Mouse (Mus musculus): ENCODE measurements at regions not wholly inside any gene's neighbourhood (a gene's known extent, or its start where the extent isn't known, plus 50 kb on each side); places are given as distances from the start of the nearest gene placed in this dataset.
A peak's percentile ranks its signal among the peaks of the same experiment; 100 is the strongest.

GRCm38 (mm10) chr11:40446846-40447245, 248.2 kb downstream of the Mat2b start:
- WGBS: 78% methylated on average over 2 of the region's 2 CpGs

GRCm38 (mm10) chr11:40434002-40434401, 261.0 kb downstream of the Mat2b start:
- 89% methylated on average over 1 of the region's 1 CpGs for WGBS
- Histone ChIP-seq H3K27me3 (ENCODE audit: insufficient read depth, low read length) (no peaks in the 10 kb centered on the region), H3K9me3 (ENCODE audit: low read length) (peaks cover 4% of the 10 kb centered on the region; the same call in 1 of the 2 replicates), H3K9ac (replicated peaks; ENCODE audit: low read length) (no peak overlapping the region), H3K4me3 (ENCODE audit: low read length) (no peak overlapping the region), H3K4me1 (ENCODE audit: insufficient read depth, low read length) (no peaks in the 10 kb centered on the region), H3K36me3 (ENCODE audit: insufficient read depth, low read length) (no peaks in the 10 kb centered on the region), H3K27ac (ENCODE audit: low read length) (no peak overlapping the region), H3K4me2 (replicated peaks; ENCODE audit: low read depth, low read length) (no peak overlapping the region)
- ATAC-seq (ENCODE audit: low FRiP score, low TSS enrichment): no peak

More at GRCm38 (mm10) chr11:40446846-40447245, 248.2 kb downstream of the Mat2b start:
- Histone ChIP-seq H3K27me3 (ENCODE audit: insufficient read depth, low read length) (no peaks in the 10 kb centered on the region), H3K36me3 (ENCODE audit: insufficient read depth, low read length) (no peaks in the 10 kb centered on the region), H3K9ac (replicated peaks; ENCODE audit: low read length) (no peak overlapping the region), H3K4me2 (replicated peaks; ENCODE audit: low read depth, low read length) (no peak overlapping the region), H3K27ac (ENCODE audit: low read length) (no peak overlapping the region), H3K9me3 (ENCODE audit: low read length) (no peaks in the 10 kb centered on the region), H3K4me3 (ENCODE audit: low read length) (no peak overlapping the region), H3K4me1 (ENCODE audit: insufficient read depth, low read length) (no peaks in the 10 kb centered on the region)
- no peak for ATAC-seq (ENCODE audit: low FRiP score, low TSS enrichment)

DNA sequence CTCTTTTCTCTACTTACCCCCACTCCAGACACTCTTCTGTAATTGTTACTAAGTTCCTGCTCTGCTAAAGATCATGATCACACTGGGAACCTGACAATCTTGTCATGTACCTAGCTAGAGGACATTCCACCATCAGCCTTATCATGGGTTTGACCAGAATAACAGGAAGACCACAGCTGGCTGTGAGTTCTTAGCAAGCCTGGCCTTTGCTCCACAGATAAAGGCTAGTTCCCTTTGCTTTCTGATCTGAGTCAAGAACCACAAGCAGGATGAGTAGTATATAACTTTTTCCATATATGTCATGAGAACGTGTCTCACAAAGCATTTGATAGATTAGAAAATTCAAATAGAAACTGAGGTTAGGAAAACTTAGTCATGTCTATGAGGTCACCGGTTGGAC, 266.1 kb downstream of the Mat2b start:
- Histone ChIP-seq H3K36me3 (ENCODE audit: insufficient read depth, low read length) (no peaks in the 10 kb centered on the region), H3K9me3 (ENCODE audit: low read length) (peaks cover 4% of the 10 kb centered on the region; the same call in 1 of the 2 replicates), H3K27ac (ENCODE audit: low read length) (no peak overlapping the region), H3K4me1 (ENCODE audit: insufficient read depth, low read length) (no peaks in the 10 kb centered on the region), H3K4me2 (replicated peaks; ENCODE audit: low read depth, low read length) (no peak overlapping the region), H3K4me3 (ENCODE audit: low read length) (no peak overlapping the region), H3K9ac (replicated peaks; ENCODE audit: low read length) (no peak overlapping the region), H3K27me3 (ENCODE audit: insufficient read depth, low read length) (no peaks in the 10 kb centered on the region)
- 92% methylated on average over 2 of the region's 2 CpGs for WGBS
- ATAC-seq (ENCODE audit: low FRiP score, low TSS enrichment): no peak

GRCm38 (mm10) chr11:40424316-40424715, 270.7 kb downstream of the Mat2b start:
- H3K36me3 ChIP-seq (ENCODE audit: insufficient read depth, low read length): no peaks in the 10 kb centered on the region
- no peak overlapping the region for H3K4me3 ChIP-seq (ENCODE audit: low read length)
- no peak for ATAC-seq (ENCODE audit: low FRiP score, low TSS enrichment)
- no peaks in the 10 kb centered on the region for H3K9me3 ChIP-seq (ENCODE audit: low read length)
- no peaks in the 10 kb centered on the region for H3K27me3 ChIP-seq (ENCODE audit: insufficient read depth, low read length)
- H3K4me2 ChIP-seq (replicated peaks; ENCODE audit: low read depth, low read length): no peak overlapping the region
- H3K9ac ChIP-seq (replicated peaks; ENCODE audit: low read length): no peak overlapping the region
- H3K4me1 ChIP-seq (ENCODE audit: insufficient read depth, low read length): no peaks in the 10 kb centered on the region
- no peak overlapping the region for H3K27ac ChIP-seq (ENCODE audit: low read length)
- 71% methylated on average over 3 of the region's 3 CpGs for WGBS

DNA sequence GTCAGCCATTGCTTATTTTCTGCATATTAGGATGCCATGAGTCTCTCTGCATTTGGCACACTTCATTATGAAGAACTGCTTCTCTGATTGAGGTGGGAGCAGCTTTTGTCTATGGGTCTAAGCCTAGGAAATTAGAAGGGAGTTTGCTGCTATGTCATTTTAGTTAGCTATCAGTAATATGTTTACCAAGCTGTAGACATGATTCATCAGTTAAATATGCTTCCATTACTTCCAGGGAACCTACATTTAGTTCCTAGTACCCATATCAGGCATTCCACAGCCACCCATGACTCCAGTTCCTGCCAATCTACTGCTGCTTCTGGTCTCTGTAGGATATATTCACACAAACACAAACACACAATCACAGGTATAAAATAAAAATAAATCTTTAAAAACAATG, 287.4 kb downstream of the Mat2b start:
- H3K9me3 ChIP-seq (ENCODE audit: low read length): no peaks in the 10 kb centered on the region
- H3K27me3 ChIP-seq (ENCODE audit: insufficient read depth, low read length): no peaks in the 10 kb centered on the region
- H3K9ac ChIP-seq (replicated peaks; ENCODE audit: low read length): no peak overlapping the region
- H3K27ac ChIP-seq (ENCODE audit: low read length): no peak overlapping the region
- no peaks in the 10 kb centered on the region for H3K36me3 ChIP-seq (ENCODE audit: insufficient read depth, low read length)
- no peak overlapping the region for H3K4me2 ChIP-seq (replicated peaks; ENCODE audit: low read depth, low read length)
- ATAC-seq (ENCODE audit: low FRiP score, low TSS enrichment): no peak
- H3K4me1 ChIP-seq (ENCODE audit: insufficient read depth, low read length): no peaks in the 10 kb centered on the region
- no peak overlapping the region for H3K4me3 ChIP-seq (ENCODE audit: low read length)

DNA sequence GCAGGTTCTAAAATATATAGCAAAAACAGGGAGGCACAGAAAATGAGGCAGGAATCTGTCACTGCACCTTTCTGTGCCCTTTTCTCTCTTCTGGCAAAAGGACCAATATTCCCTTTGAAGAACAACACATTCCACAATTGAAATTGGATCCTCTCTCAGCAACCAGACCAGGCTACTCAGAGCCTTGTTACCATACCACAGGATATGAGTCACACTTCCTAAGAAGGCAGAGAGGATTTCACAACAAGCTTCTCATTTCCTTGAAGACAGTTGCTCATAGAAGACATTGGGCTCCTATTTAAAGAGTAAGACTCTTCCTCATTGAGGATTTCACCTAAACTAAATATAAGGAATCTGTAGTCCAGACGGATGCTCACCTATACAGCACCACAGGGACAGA, 292.8 kb downstream of the Mat2b start:
- no peaks in the 10 kb centered on the region for H3K27me3 ChIP-seq (ENCODE audit: insufficient read depth, low read length)
- WGBS: 62% methylated on average over 1 of the region's 1 CpGs
- no peak overlapping the region for H3K4me3 ChIP-seq (ENCODE audit: low read length)
- ATAC-seq (ENCODE audit: low FRiP score, low TSS enrichment): peak; percentile 77; the same call in 1 of the 2 replicates
- no peaks in the 10 kb centered on the region for H3K36me3 ChIP-seq (ENCODE audit: insufficient read depth, low read length)
- H3K4me2 ChIP-seq (replicated peaks; ENCODE audit: low read depth, low read length): no peak overlapping the region
- H3K9me3 ChIP-seq (ENCODE audit: low read length): no peaks in the 10 kb centered on the region
- H3K9ac ChIP-seq (replicated peaks; ENCODE audit: low read length): no peak overlapping the region
- no peak overlapping the region for H3K27ac ChIP-seq (ENCODE audit: low read length)
- H3K4me1 ChIP-seq (ENCODE audit: insufficient read depth, low read length): no peaks in the 10 kb centered on the region

- Histone ChIP-seq H3K9me3 (ENCODE audit: low read length) (no peaks in the 10 kb centered on the region), H3K4me3 (ENCODE audit: low read length) (no peak overlapping the region), H3K27me3 (ENCODE audit: insufficient read depth, low read length) (no peaks in the 10 kb centered on the region), H3K27ac (ENCODE audit: low read length) (no peak overlapping the region), H3K4me2 (replicated peaks; ENCODE audit: low read depth, low read length) (no peak overlapping the region), H3K9ac (replicated peaks; ENCODE audit: low read length) (no peak overlapping the region), H3K36me3 (ENCODE audit: insufficient read depth, low read length) (no peaks in the 10 kb centered on the region), H3K4me1 (ENCODE audit: insufficient read depth, low read length) (no peaks in the 10 kb centered on the region)
- WGBS: 76% methylated on average over 9 of the region's 9 CpGs
- no peak for ATAC-seq (ENCODE audit: low FRiP score, low TSS enrichment)
These were observed 297.4 kb downstream of the Mat2b start for GRCm38 (mm10) chr11:40397453-40398104.

DNA sequence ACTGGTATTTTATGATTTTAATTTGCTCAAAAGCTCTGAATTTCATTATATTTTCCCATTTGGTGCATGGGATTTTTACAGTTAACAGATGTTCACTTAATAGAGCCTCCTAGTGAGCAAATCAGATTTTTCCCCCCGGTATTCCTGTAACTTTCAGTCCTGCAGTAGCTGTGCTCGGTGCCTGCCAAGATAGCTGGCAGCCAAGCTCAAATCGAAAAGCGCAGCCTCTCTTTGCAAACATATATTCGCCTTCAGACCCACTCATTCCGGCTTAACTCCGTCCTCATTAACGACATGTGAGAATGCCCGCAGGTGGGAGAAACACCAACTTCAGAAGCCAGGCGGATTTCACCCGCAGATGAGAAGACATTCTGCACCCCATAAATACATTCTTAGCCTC, 299.7 kb downstream of the Mat2b start:
- Histone ChIP-seq H3K4me2 (replicated peaks; ENCODE audit: low read depth, low read length) (no peak overlapping the region), H3K27me3 (ENCODE audit: insufficient read depth, low read length) (no peaks in the 10 kb centered on the region), H3K9me3 (ENCODE audit: low read length) (no peaks in the 10 kb centered on the region), H3K27ac (ENCODE audit: low read length) (no peak overlapping the region), H3K4me3 (ENCODE audit: low read length) (no peak overlapping the region), H3K36me3 (ENCODE audit: insufficient read depth, low read length) (no peaks in the 10 kb centered on the region), H3K4me1 (ENCODE audit: insufficient read depth, low read length) (no peaks in the 10 kb centered on the region), H3K9ac (replicated peaks; ENCODE audit: low read length) (no peak overlapping the region)
- WGBS: 63% methylated on average over 11 of the region's 11 CpGs
- ATAC-seq (ENCODE audit: low FRiP score, low TSS enrichment): no peak

DNA sequence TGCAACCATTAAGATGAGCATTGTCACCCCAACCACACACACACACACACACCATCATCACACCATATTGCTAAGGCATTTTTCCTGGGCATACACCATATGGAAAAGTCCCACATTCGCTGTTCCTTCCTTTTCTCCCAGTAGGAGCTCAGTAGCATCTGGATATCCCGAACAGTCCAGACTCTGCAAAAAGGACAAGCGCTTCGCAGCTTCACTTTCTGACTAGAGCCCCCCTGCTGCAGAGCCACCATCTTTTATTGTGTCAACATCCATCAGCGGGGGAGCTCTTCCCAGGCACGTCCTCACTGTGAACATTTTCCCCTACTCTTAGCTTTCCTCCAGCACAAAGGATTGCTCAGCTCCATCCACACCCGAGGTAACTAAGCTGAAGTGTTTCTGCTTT, 300.1 kb downstream of the Mat2b start:
- peak; percentile 12; the same call in 1 of the 2 replicates for ATAC-seq (ENCODE audit: low FRiP score, low TSS enrichment)
- H3K27ac ChIP-seq (ENCODE audit: low read length): no peak overlapping the region
- H3K27me3 ChIP-seq (ENCODE audit: insufficient read depth, low read length): no peaks in the 10 kb centered on the region
- H3K9me3 ChIP-seq (ENCODE audit: low read length): no peaks in the 10 kb centered on the region
- no peaks in the 10 kb centered on the region for H3K4me1 ChIP-seq (ENCODE audit: insufficient read depth, low read length)
- H3K9ac ChIP-seq (replicated peaks; ENCODE audit: low read length): no peak overlapping the region
- no peak overlapping the region for H3K4me3 ChIP-seq (ENCODE audit: low read length)
- no peak overlapping the region for H3K4me2 ChIP-seq (replicated peaks; ENCODE audit: low read depth, low read length)
- 53% methylated on average over 7 of the region's 7 CpGs for WGBS
- no peaks in the 10 kb centered on the region for H3K36me3 ChIP-seq (ENCODE audit: insufficient read depth, low read length)

- 25% methylated on average over 4 of the region's 4 CpGs for WGBS
- H3K4me1 ChIP-seq (ENCODE audit: insufficient read depth, low read length): no peaks in the 10 kb centered on the region
- no peak overlapping the region for H3K27ac ChIP-seq (ENCODE audit: low read length)
- no peak overlapping the region for H3K4me3 ChIP-seq (ENCODE audit: low read length)
- no peaks in the 10 kb centered on the region for H3K9me3 ChIP-seq (ENCODE audit: low read length)
- peak; percentile 78; the same call in 1 of the 2 replicates for ATAC-seq (ENCODE audit: low FRiP score, low TSS enrichment)
- no peak overlapping the region for H3K4me2 ChIP-seq (replicated peaks; ENCODE audit: low read depth, low read length)
- no peaks in the 10 kb centered on the region for H3K27me3 ChIP-seq (ENCODE audit: insufficient read depth, low read length)
- no peak overlapping the region for H3K9ac ChIP-seq (replicated peaks; ENCODE audit: low read length)
- no peaks in the 10 kb centered on the region for H3K36me3 ChIP-seq (ENCODE audit: insufficient read depth, low read length)
These were observed 300.7 kb downstream of the Mat2b start for GRCm38 (mm10) chr11:40394283-40394758.

Measured in kidney, embryonic 16.5 days (tissue).